Mouse (Mus musculus) midbrain, embryonic 16.5 days (tissue): ENCODE data around the gene Etfdh. TPM values are rescaled to one million over a fixed set of nuclear protein-coding genes. Genes with fewer than 3 reads are reported as not detected.

ENCODE experiments used
- ATAC-seq: fragments of 200-750 bp; cut with Nextera tagmentation; 2 replicates; pipeline ENCODE4 v1.8.0; 2017; ENCODE audit warnings: moderate TSS enrichment
- H3K27ac ChIP-seq: fragments of 300-500 bp; sonication (generic); 2 replicates; pipeline ENCODE4 v1.5.1; 2014; ENCODE audit warnings: mild to moderate bottlenecking, low read length, mixed read lengths
- H3K27me3 ChIP-seq: fragments of 300-500 bp; sonication (generic); 2 replicates; pipeline ENCODE4 v1.6.1; 2014; ENCODE audit warnings: low read depth, low read length, mixed read lengths; ENCODE audit not compliant: control insufficient read depth, insufficient read depth
- H3K36me3 ChIP-seq: fragments of 300-500 bp; sonication (generic); 2 replicates; pipeline ENCODE4 v1.6.1; 2014; ENCODE audit warnings: mild to moderate bottlenecking, low read length, moderate library complexity, mixed read lengths; ENCODE audit not compliant: control insufficient read depth, insufficient read depth
- H3K4me1 ChIP-seq: fragments of 300-500 bp; sonication (generic); 2 replicates; pipeline ENCODE4 v1.6.1; 2014; ENCODE audit warnings: mild to moderate bottlenecking, low read length, mixed read lengths; ENCODE audit not compliant: control insufficient read depth, insufficient read depth
- H3K4me2 ChIP-seq: fragments of 300-500 bp; sonication (generic); 2 replicates; pipeline ENCODE4 v1.6.1; 2014; ENCODE audit warnings: mild to moderate bottlenecking, low read length, mixed read lengths
- H3K4me3 ChIP-seq: fragments of 300-500 bp; sonication (generic); 2 replicates; pipeline ENCODE4 v1.5.1; 2014; ENCODE audit warnings: low read depth, mild to moderate bottlenecking, low read length, moderate library complexity, mixed read lengths
- H3K9ac ChIP-seq: fragments of 300-500 bp; sonication (generic); 2 replicates; pipeline ENCODE4 v1.6.1; 2014; ENCODE audit warnings: low read depth, low read length, mixed read lengths
- H3K9me3 ChIP-seq: fragments of 300-500 bp; sonication (generic); replicated peaks from 2 replicates; pipeline ENCODE4 v1.6.1; 2014; ENCODE audit warnings: mild to moderate bottlenecking, low read length, mixed read lengths; ENCODE audit not compliant: control insufficient read depth, poor library complexity, severe bottlenecking
- whole genome bisulfite sequencing: fragments of 180-500 bp; shearing (Covaris S2); extraction: QIAGEN DNeasy Blood & Tissue Kit; methylation state at CpG from one replicate; pipeline ENCODE4 v1.1.7; 2014; 5-methylcytosine and 5-hydroxymethylcytosine counted together
- polyA plus RNA-seq: library from polyadenylated mRNA; unstranded; fragments of >200 nt; fragmentation: Nextera tagmentation; extraction: Ambion mirVana; gene quantifications from 2 replicates; pipeline ENCODE4 v1.2.1, GENCODE M21; 2015

The Etfdh gene
- polyA plus RNA-seq, 1 experiment from 2014 or later = 39.4 TPM

GRCm38 (mm10) chr3:79628561-79629415, 512 bp downstream of the Etfdh start, which contains the start of gene 4930579G24Rik:
TSS of gene 4930579G24Rik (plus strand) at chr3:79629079.
- H3K36me3 ChIP-seq = peaks cover 6% of the 10 kb centered on the region
- WGBS = under 1% methylated on average over 59 of the region's 60 CpGs
- peak within 1 kb of the TSS; percentile 79 for H3K4me3 ChIP-seq
- no peaks in the 10 kb centered on the region for H3K27me3 ChIP-seq
- peak within 1 kb of the TSS; percentile 84 for H3K9ac ChIP-seq
- ATAC-seq = peak; percentile 99
- H3K9me3 ChIP-seq = peaks cover 2% of the 10 kb centered on the region; the same call in 1 of the 2 replicates
- H3K4me1 ChIP-seq = peaks cover 11% of the 10 kb centered on the region
- H3K27ac ChIP-seq = peak within 1 kb of the TSS; percentile 75
- H3K4me2 ChIP-seq = peak within 1 kb of the TSS; percentile 87

GRCm38 (mm10) chr3:79628182-79628560, 1.1 kb downstream of the Etfdh start:
- H3K4me1 ChIP-seq = peaks cover 11% of the 10 kb centered on the region
- peak overlapping the region; percentile 67 for H3K9ac ChIP-seq
- H3K9me3 ChIP-seq = no peaks in the 10 kb centered on the region
- WGBS = 2% methylated on average over 9 of the region's 9 CpGs
- H3K4me3 ChIP-seq = peak overlapping the region; percentile 79
- peak overlapping the region; percentile 87 for H3K4me2 ChIP-seq
- H3K36me3 ChIP-seq = peaks cover 3% of the 10 kb centered on the region
- no peaks in the 10 kb centered on the region for H3K27me3 ChIP-seq
- H3K27ac ChIP-seq = peak overlapping the region; percentile 68
- no peak for ATAC-seq

- 27% methylated on average over 10 of the region's 10 CpGs for WGBS
- Histone ChIP-seq H3K36me3 (peaks cover 5% of the 10 kb centered on the region), H3K4me2 (peak overlapping the region; percentile 87), H3K9ac (peak overlapping the region; percentile 67), H3K27me3 (no peaks in the 10 kb centered on the region), H3K4me3 (peak overlapping the region; percentile 79), H3K9me3 (no peaks in the 10 kb centered on the region), H3K27ac (no peak overlapping the region; the same call in 1 of the 2 replicates), H3K4me1 (peaks cover 11% of the 10 kb centered on the region)
- no peak for ATAC-seq
Observed at GRCm38 (mm10) chr3:79627484-79628181, 1.7 kb downstream of the Etfdh start.

- Histone ChIP-seq H3K27ac (no peak overlapping the region), H3K9ac (no peak overlapping the region), H3K4me2 (no peak overlapping the region), H3K9me3 (no peaks in the 10 kb centered on the region), H3K4me3 (no peak overlapping the region), H3K36me3 (peaks cover 33% of the 10 kb centered on the region), H3K27me3 (no peaks in the 10 kb centered on the region), H3K4me1 (no peaks in the 10 kb centered on the region)
- ATAC-seq = no peak
- WGBS = 95% methylated on average over 2 of the region's 2 CpGs
Observed at GRCm38 (mm10) chr3:79609886-79610285, 19.4 kb downstream of the Etfdh start.

GRCm38 (mm10) chr3:79595468-79595867, 33.8 kb downstream of the Etfdh start:
- WGBS = 92% methylated on average over 7 of the region's 7 CpGs
- H3K27ac ChIP-seq = no peak overlapping the region
- no peak overlapping the region for H3K4me3 ChIP-seq
- no peak overlapping the region for H3K9ac ChIP-seq
- H3K27me3 ChIP-seq = no peaks in the 10 kb centered on the region
- H3K4me1 ChIP-seq = peaks cover 17% of the 10 kb centered on the region
- no peak for ATAC-seq
- H3K4me2 ChIP-seq = no peak overlapping the region
- no peaks in the 10 kb centered on the region for H3K9me3 ChIP-seq
- peaks cover 34% of the 10 kb centered on the region for H3K36me3 ChIP-seq

- no peaks in the 10 kb centered on the region for H3K27me3 ChIP-seq
- H3K4me3 ChIP-seq = peak overlapping the region; percentile 94
- H3K4me1 ChIP-seq = peaks cover 17% of the 10 kb centered on the region
- peak; percentile 26; the same call in 1 of the 2 replicates for ATAC-seq
- H3K36me3 ChIP-seq = peaks cover 13% of the 10 kb centered on the region
- H3K4me2 ChIP-seq = peak overlapping the region; percentile 84
- peak overlapping the region; percentile 86 for H3K9ac ChIP-seq
- H3K9me3 ChIP-seq = no peaks in the 10 kb centered on the region
- 7% methylated on average over 15 of the region's 15 CpGs for WGBS
- H3K27ac ChIP-seq = peak overlapping the region; percentile 84; the same call in 1 of the 2 replicates
Observed at GRCm38 (mm10) chr3:79591793-79592471, 37.4 kb downstream of the Etfdh start.

GRCm38 (mm10) chr3:79590863-79591792, 38.2 kb downstream of the Etfdh start, which contains the start of gene Ppid:
TSS of gene Ppid (plus strand) at chr3:79591342.
- peak within 1 kb of the TSS; percentile 86 for H3K9ac ChIP-seq

GRCm38 (mm10) chr3:79589671-79590070, 39.6 kb downstream of the Etfdh start:
- 88% methylated on average over 2 of the region's 2 CpGs for WGBS
- H3K4me2 ChIP-seq = no peak overlapping the region
- peaks cover 17% of the 10 kb centered on the region for H3K4me1 ChIP-seq
- no peak overlapping the region for H3K27ac ChIP-seq
- 0 out of 2 replicates have a peak, but pooled peaks cover 4% of the 10 kb centered on the region for H3K36me3 ChIP-seq
- no peaks in the 10 kb centered on the region for H3K9me3 ChIP-seq
- H3K9ac ChIP-seq = no peak overlapping the region
- no peaks in the 10 kb centered on the region for H3K27me3 ChIP-seq
- ATAC-seq = no peak
- H3K4me3 ChIP-seq = no peak overlapping the region

More at GRCm38 (mm10) chr3:79590863-79591792, 38.2 kb downstream of the Etfdh start, which contains the start of gene Ppid:
- peaks cover 13% of the 10 kb centered on the region for H3K36me3 ChIP-seq
- H3K27ac ChIP-seq = peak within 1 kb of the TSS; percentile 84
- peak within 1 kb of the TSS; percentile 84 for H3K4me2 ChIP-seq
- H3K4me3 ChIP-seq = peak within 1 kb of the TSS; percentile 94
- H3K27me3 ChIP-seq = no peaks in the 10 kb centered on the region
- H3K9me3 ChIP-seq = no peaks in the 10 kb centered on the region
- WGBS = 4% methylated on average over 63 of the region's 63 CpGs
- H3K4me1 ChIP-seq = peaks cover 17% of the 10 kb centered on the region
- ATAC-seq = peak; percentile 91
